Comparison of ENCODE assay signal across 35 mouse cellular contexts in the genomic region with DNA sequence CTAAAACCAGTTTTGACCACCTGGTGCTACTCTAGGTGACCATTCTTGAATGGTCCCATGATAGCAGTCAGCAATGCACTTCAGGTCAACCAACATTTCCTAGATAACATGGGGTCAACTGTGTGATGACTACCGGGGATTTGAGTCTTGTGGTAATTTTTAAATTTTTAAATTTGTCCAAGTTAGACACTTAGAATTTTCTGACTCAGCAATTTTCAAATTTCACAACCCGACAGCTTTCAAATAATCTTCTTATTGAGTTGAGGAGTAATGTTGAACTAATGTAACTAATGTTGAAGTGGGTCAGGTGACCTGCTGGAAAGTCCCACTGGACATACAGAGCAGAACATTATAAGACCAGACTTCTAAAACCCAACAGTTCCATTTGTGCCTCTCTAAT.
"Had no signal": no experiment of that assay in that cellular context is flagged by ENCODE, and none has a peak within 500 bp of the region (broad histone marks: within the 10 kb centered on the region; RNA-seq: fewer than 3 reads in every experiment).

No protein-coding gene starts in this region.

- H3K9ac ChIP-seq: heart, embryonic 12.5 days; heart, embryonic 13.5 days; heart, embryonic 15.5 days; hindbrain, embryonic 12.5 days; hindbrain, embryonic 13.5 days; hindbrain, embryonic 15.5 days; intestine, embryonic 15.5 days; kidney, embryonic 15.5 days had no signal

- H3K4me3 ChIP-seq: heart, embryonic 10.5 days; heart, embryonic 12.5 days; heart, embryonic 13.5 days; heart, embryonic 15.5 days; hindbrain, embryonic 10.5 days; hindbrain, embryonic 12.5 days; hindbrain, embryonic 13.5 days; hindbrain, embryonic 15.5 days; intestine, embryonic 15.5 days; kidney, embryonic 15.5 days; layer of hippocampus, adult 2 months; left cerebral cortex, adult 2 months had no signal

- ATAC-seq: hindbrain, embryonic 16.5 days; hindbrain, postnatal 0 days; inflammation-experienced regulatory T-cells, adult 6 months; intestine, embryonic 15.5 days; intestine, embryonic 16.5 days; intestine, postnatal 0 days had no signal

- H3K4me1 ChIP-seq: heart, embryonic 10.5 days; heart, embryonic 12.5 days; heart, embryonic 13.5 days; heart, embryonic 15.5 days; hindbrain, embryonic 10.5 days; hindbrain, embryonic 12.5 days; hindbrain, embryonic 13.5 days; hindbrain, embryonic 15.5 days; intestine, embryonic 15.5 days; kidney, embryonic 15.5 days had no signal

- DNase-seq: heart, postnatal 10 days; heart, postnatal 14 days; heart, postnatal 36 days; heart, postnatal 4 days; kidney, adult 11 months; kidney, adult 18-20 months; kidney, adult 2 months; kidney, adult 8-10 months; kidney, adult 9 months; kidney, postnatal 10 days; kidney, postnatal 14 days; kidney, postnatal 25 days; kidney, postnatal 36 days; kidney, postnatal 4 days; layer of hippocampus, adult 9-11 months; layer of hippocampus, postnatal 36 days had no signal

- H3K36me3 ChIP-seq: heart, embryonic 10.5 days; heart, embryonic 12.5 days; heart, embryonic 13.5 days; heart, embryonic 15.5 days; hindbrain, embryonic 10.5 days; hindbrain, embryonic 12.5 days; hindbrain, embryonic 13.5 days; hindbrain, embryonic 15.5 days; intestine, embryonic 15.5 days; kidney, embryonic 15.5 days had no signal

- H3K27me3 ChIP-seq: heart, embryonic 12.5 days; heart, embryonic 13.5 days; heart, embryonic 15.5 days; hindbrain, embryonic 12.5 days; hindbrain, embryonic 13.5 days; hindbrain, embryonic 15.5 days; intestine, embryonic 15.5 days; kidney, embryonic 15.5 days had no signal

- H3K9me3 ChIP-seq: heart, embryonic 10.5 days; heart, embryonic 12.5 days; heart, embryonic 13.5 days; heart, embryonic 15.5 days; hindbrain, embryonic 10.5 days; hindbrain, embryonic 12.5 days; hindbrain, embryonic 13.5 days; hindbrain, embryonic 15.5 days; intestine, embryonic 15.5 days; kidney, embryonic 15.5 days had no signal

- H3K4me2 ChIP-seq: heart, embryonic 11.5 days; heart, embryonic 12.5 days; heart, embryonic 13.5 days; heart, embryonic 15.5 days; hindbrain, embryonic 12.5 days; hindbrain, embryonic 13.5 days; hindbrain, embryonic 15.5 days; intestine, embryonic 15.5 days; kidney, embryonic 15.5 days had no signal

- H3K27ac ChIP-seq: heart, embryonic 10.5 days; heart, embryonic 13.5 days; heart, embryonic 15.5 days; hindbrain, embryonic 10.5 days; hindbrain, embryonic 12.5 days; hindbrain, embryonic 13.5 days; hindbrain, embryonic 15.5 days; hindbrain, postnatal 0 days; intestine, embryonic 15.5 days; kidney, embryonic 15.5 days; kidney, postnatal 0 days; layer of hippocampus, adult 2 months; left cerebral cortex, adult 2 months had no signal
